Mouse (Mus musculus) C2C12 (cell line): ENCODE measurements around the gene Frmd6.

Source experiments
- CEBPB ChIP-seq: IDR thresholded peaks from one replicate; pipeline ENCODE4 v1.6.1; 2011; ENCODE audit warnings: low read depth, mild to moderate bottlenecking, control low read depth, moderate library complexity
- CTCF ChIP-seq: IDR thresholded peaks from one replicate; pipeline ENCODE4 v1.5.1; 2011; ENCODE audit not compliant: control insufficient read depth, insufficient read depth, insufficient read length

DNA sequence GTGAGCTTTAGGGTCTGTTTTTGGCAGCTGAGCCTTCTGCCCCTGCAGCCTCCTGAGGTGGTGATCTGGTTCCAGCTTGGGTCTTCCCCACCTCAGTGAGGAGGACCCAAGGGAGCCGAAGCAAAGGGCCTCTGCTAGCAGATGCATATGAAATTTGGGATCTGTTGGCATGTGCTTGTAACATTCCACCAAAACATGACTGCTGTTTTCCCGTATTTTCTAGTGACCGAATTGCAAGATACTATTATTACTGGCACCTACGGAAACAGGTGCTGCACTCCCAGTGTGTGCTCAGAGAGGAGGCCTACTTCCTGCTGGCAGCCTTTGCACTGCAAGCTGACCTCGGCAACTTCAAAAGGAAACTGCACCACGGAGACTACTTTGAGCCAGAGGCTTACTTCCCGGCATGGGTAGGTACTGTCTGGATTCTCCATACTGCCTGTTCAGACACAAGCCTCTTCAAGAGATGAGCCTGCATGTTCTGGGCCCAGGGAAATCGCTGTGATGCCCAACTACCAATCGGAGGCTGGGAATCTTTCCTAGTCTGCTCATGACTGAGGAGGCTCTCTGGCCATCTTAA, 55.2 kb downstream of the Frmd6 start:
- TF ChIP-seq CTCF (no peak), CEBPB (no peak)
